Comparison of ENCODE assay signal across 2 mouse cellular contexts in genomic region chr10:22362466-22362865, GRCm38 (mm10). TPM values are rescaled to one million over a fixed set of nuclear protein-coding genes. Genes with fewer than 3 reads are reported as not detected.
"Had no signal": no experiment of that assay in that cellular context is flagged by ENCODE, and none has a peak within 500 bp of the region (broad histone marks: within the 10 kb centered on the region; RNA-seq: fewer than 3 reads in every experiment).

No protein-coding gene starts in this region.

RNA-seq across cellular contexts. Expression of gene Raet1d, which starts 2.1 kb away (rescaled TPM):
- polyA plus RNA-seq: lung, adult 2 months; spleen, adult 2 months had no signal
